Mouse (Mus musculus) ES-Bruce4 (cell line): ENCODE data around the gene 3425401B19Rik.

Source experiments
- CTCF ChIP-seq: IDR thresholded peaks from one replicate; pipeline ENCODE4 v1.8.1; 2011; ENCODE audit warnings: low read depth, low read length
- EP300 ChIP-seq: IDR thresholded peaks from 2 replicates; pipeline ENCODE4 v1.6.1; 2011; ENCODE audit warnings: low read depth, low read length; ENCODE audit not compliant: insufficient read depth
- POLR2A ChIP-seq: IDR thresholded peaks from one replicate; pipeline ENCODE4 v1.8.1; 2011; ENCODE audit warnings: low read length; ENCODE audit not compliant: insufficient read depth

DNA sequence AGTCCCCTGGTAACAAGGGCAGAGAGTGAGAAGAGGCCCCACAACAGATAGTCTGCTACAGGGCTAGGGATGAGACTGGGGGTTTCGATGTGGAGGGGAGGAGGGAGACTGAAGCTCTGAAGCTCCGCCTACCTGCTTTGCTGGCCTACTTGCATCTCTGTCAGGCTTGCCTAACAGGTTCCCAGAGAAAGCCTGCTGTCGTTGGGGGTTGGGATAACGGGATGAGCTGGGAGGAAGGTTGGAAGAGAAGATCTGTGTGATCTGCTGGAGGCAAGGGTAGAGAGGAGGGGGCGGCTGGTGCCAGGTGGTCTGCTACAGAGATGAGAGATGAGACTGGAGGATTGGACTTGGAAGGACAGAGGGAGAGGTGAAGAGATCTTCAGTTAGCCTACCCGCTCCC is 47.9 kb upstream of the 3425401B19Rik start:
- no peak for TF ChIP-seq CTCF
- no peak for TF ChIP-seq POLR2A
- no peak for TF ChIP-seq EP300
